Mouse (Mus musculus): ENCODE results near the gene Stpg3.

The Stpg3 gene

DNA sequence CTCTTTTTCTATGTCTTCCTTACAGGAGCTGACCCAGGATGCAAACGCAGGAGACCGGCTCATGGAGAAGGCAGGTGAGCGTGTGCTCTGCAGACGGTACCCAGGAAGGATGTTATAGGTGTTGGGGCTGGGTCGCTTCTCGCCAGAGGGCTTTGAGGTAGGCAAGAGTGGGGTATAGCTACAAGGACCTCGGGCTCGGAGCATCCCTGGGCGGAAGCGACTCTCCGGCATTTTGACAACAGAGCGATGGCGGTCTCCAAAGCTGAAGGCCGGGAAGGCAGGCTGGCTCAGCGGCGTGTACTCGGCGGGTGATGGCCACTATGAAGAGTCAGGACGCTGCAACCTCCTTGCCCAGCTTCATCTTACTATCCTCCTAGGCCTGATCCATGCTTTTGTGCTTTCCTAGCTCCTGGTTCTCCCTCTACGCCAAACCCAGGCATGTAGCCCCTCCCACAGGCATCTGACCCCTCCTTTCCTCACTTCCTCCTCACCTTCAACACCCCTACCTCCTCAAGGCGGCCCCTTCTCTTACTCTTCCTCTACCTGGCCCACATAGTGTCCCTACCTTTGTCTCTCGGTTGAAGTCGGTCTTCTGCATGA lies 1.1 kb downstream of the Stpg3 start:
- in situ Hi-C loops (cut with MboI; ENCODE audit: unreplicated experiment in 2 of 2), result no loop called here

GRCm38 (mm10) chr2:25211121-25211670 lies 3.2 kb downstream of the Stpg3 start, which contains the start of gene Nelfb:
TSS of gene Nelfb (minus strand) at chr2:25211489.
- in situ Hi-C loops (cut with MboI; ENCODE audit: unreplicated experiment in 2 of 2), result no loop called here

- in situ Hi-C loops (cut with MboI; ENCODE audit: unreplicated experiment in 2 of 2), result no loop called here
These were observed 3.8 kb downstream of the Stpg3 start for GRCm38 (mm10) chr2:25210686-25211085.

DNA sequence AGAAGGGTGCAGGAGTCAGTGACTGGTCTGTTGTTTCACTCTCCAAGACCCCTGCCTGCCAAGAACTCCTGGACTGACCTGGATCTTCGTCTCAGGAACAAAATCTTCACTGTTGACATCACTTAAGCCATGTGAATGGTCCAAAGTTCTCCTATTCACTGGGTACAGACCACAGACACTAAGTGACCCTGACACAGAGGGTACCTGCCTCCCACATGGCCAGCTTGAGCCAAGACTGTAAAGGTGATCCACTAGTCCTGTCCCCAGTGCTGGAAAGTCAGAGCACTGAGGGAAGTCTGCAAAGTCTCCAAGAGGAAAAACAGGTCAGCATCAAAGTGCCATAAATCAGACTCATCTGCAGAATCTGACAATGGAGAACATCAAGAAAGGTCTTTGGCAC lies 6.8 kb downstream of the Stpg3 start:
- in situ Hi-C loops (cut with MboI; ENCODE audit: unreplicated experiment in 2 of 2), result no loop called here

- in situ Hi-C loops (cut with MboI; ENCODE audit: unreplicated experiment in 2 of 2), result no loop called here
These were observed 10.7 kb downstream of the Stpg3 start for GRCm38 (mm10) chr2:25203631-25204214.

- in situ Hi-C loops (cut with MboI; ENCODE audit: unreplicated experiment in 2 of 2), result no loop called here
These were observed 13.8 kb downstream of the Stpg3 start for GRCm38 (mm10) chr2:25200631-25201030.

GRCm38 (mm10) chr2:25197946-25198345 lies 16.5 kb downstream of the Stpg3 start:
- in situ Hi-C loops (cut with MboI; ENCODE audit: unreplicated experiment in 2 of 2), result loop anchor here in 1 of 2 experiments (10.0 kb wide), 1 partner anchor 57 kb away; the partner anchor contains the start of gene Tmem203

DNA sequence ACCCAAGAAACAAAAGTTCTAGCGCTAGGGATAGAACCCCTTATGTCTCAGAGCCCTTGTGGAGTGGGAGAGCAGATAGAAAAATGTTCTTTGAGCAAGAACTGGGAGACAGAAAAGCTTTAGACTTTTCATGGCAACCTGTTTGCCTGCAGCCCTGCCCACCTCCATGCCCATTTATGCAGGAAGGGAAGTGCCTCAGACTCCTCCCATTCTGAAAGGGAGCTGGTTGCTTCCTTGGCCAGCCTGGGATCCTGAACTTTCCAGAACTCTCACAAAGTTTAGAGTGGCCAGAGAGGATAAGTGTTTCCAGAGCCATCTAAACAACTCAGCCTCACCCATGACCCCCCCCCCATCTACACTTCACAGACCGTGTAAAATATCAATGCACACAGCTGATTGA lies 17.2 kb downstream of the Stpg3 start:
- in situ Hi-C loops (cut with MboI; ENCODE audit: unreplicated experiment in 2 of 2), result loop anchor here in 1 of 2 experiments (10.0 kb wide), 1 partner anchor 58 kb away; the partner anchor contains the start of gene Tmem203

GRCm38 (mm10) chr2:25196172-25196954 lies 18.1 kb downstream of the Stpg3 start, which contains the start of gene Tor4a:
TSS of gene Tor4a (minus strand) at chr2:25196886.
- in situ Hi-C loops (cut with MboI; ENCODE audit: unreplicated experiment in 2 of 2), result loop anchor here in 1 of 2 experiments (10.0 kb wide), 1 partner anchor 58 kb away; the partner anchor contains the start of gene Tmem203

- in situ Hi-C loops (cut with MboI; ENCODE audit: unreplicated experiment in 2 of 2), result loop anchor here in 1 of 2 experiments (10.0 kb wide), 1 partner anchor 59 kb away; the partner anchor contains the start of gene Tmem203
These were observed 19.0 kb downstream of the Stpg3 start for GRCm38 (mm10) chr2:25195211-25196156.

GRCm38 (mm10) chr2:25194486-25195171 lies 19.8 kb downstream of the Stpg3 start:
- in situ Hi-C loops (cut with MboI; ENCODE audit: unreplicated experiment in 2 of 2), result loop anchor here (5.0 to 10.0 kb wide), 3 partner anchors 33 to 63 kb away; partner anchors contain the start of gene Tmem203 (in 2 of the 2)

DNA sequence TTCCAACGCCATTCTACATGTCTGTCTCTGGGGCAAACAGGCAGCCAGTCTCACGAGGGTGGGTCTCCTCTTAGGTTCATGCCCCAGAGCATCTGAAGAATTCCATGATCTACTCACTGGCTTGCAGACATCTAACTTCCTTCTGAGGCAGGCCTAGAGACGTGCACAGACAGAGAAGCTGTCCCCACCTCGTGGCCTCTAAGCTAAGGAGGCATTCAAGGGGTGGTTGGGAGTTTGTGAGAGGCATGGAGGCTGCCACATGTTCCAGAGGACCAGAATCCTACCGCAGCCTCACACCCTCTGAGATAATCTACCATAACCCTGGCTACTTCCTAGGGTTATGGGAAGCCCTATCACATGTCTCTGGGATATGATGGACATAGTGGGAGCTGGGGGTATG lies 20.4 kb downstream of the Stpg3 start:
- in situ Hi-C loops (cut with MboI; ENCODE audit: unreplicated experiment in 2 of 2), result loop anchor here (5.0 to 10.0 kb wide), 3 partner anchors 33 to 63 kb away; partner anchors contain the start of gene Tmem203 (in 2 of the 2)

GRCm38 (mm10) chr2:25193330-25193770 lies 21.1 kb downstream of the Stpg3 start:
- in situ Hi-C loops (cut with MboI; ENCODE audit: unreplicated experiment in 2 of 2), result loop anchor here (5.0 to 10.0 kb wide), 3 partner anchors 34 to 64 kb away; partner anchors contain the start of gene Tmem203 (in 2 of the 2)

GRCm38 (mm10) chr2:25187841-25188240 lies 26.6 kb downstream of the Stpg3 start:
- in situ Hi-C loops (cut with MboI; ENCODE audit: unreplicated experiment in 2 of 2), result no loop called here

DNA sequence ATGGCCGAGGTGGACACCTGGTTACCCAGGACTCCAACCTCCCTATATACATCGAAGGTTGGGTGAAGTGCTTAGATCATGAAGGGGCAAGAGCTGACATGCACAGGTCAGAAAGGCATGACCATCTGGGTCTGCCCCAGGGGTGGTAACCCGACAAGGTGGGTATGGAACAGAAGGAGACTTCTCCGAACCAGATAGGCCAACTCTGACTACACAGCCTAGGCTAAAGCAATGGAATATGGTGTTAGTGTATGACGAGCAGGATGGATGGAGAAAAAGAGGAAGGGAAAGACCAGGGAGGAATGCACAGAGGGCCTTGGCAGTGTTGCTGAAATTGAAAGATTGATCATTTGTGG lies 27.9 kb downstream of the Stpg3 start:
- in situ Hi-C loops (cut with MboI; ENCODE audit: unreplicated experiment in 2 of 2), result no loop called here

DNA sequence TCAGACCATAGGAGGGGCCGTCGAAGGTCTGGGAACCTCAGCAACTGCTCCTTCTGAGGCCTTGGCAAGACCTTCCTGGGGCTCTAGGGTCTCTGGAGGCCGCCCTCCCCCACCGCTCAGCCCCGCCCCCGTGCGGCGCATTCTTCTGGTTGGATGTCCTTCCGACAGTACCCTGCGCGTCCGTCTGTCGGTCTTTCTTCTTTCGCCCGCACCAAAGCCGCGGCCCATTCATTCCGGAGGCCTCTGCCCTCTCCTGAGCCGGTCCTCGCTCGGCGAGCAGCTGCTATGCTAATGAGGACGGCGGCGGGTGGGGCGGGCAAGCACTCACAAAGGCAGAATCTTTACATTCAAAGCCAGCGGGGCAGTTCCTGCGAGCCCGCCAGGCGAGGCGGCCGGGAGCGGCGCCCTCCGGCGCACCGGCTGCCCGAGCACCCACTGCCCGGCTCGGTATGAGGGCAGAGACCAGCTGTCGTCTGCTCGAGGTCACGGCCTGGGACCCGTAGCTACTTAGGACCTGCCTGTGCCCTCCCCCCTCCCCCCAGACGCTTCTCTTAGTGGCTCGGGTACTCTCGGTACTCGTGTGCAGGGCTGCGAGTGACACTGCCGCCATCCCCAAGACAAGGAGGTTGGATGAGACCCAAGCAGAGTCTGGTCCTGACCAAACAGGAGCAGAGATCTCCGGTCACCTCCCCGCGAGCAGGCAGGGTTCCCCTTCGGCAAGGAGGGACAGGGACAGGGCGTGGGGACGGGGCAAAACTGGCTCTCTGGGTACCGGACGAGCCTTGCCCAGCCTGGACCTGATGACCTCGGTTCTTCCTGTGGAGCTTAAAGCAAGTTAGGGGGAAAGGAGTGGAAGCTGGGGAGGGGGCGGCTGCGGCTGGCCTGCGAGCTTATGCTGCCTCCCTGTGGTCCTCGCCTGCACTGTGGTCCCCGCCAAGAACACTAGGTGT lies 28.5 kb downstream of the Stpg3 start:
- in situ Hi-C loops (cut with MboI; ENCODE audit: unreplicated experiment in 2 of 2), result no loop called here

GRCm38 (mm10) chr2:25184496-25184895 lies 29.9 kb downstream of the Stpg3 start:
- in situ Hi-C loops (cut with MboI; ENCODE audit: unreplicated experiment in 2 of 2), result no loop called here

DNA sequence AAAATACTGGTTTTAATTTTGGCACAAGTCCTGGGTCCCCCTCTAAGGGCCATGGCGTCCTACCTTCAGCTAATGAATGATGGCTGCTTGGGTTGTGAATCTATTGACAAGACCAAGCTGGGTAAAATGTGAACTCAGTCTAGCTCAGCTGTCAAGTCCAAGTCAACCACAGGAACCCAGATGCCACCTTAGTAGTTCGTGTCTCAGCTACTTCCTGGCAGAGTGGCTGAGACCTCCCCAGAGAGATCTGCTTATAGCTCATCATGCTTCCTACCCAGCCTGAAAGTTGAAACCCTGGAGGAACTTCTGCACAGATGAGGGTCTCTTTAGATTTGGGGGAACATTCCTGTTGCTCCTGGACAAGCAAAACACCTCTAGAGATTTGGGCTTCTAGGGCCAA lies 31.1 kb downstream of the Stpg3 start:
- in situ Hi-C loops (cut with MboI; ENCODE audit: unreplicated experiment in 2 of 2), result no loop called here

All from v-Abl transformed pro-B cells (cell line).